In genomic region chr5:36529698-36530097, GRCm38 (mm10) we compare ENCODE assay signal across 9 mouse cellular contexts. TPM values are rescaled to one million over a fixed set of nuclear protein-coding genes. Genes with fewer than 3 reads are reported as not detected.
DNase-seq lines count a peak whose midpoint lies in the region; ATAC-seq and TF ChIP-seq lines count a peak whose summit lies in the region.
"Had no signal": no experiment of that assay in that cellular context is flagged by ENCODE, and none has a peak within 500 bp of the region (broad histone marks: within the 10 kb centered on the region; RNA-seq: fewer than 3 reads in every experiment).

No protein-coding gene starts in this region.

- peak overlapping the region; percentile 78 for H3K9ac ChIP-seq in kidney, embryonic 15.5 days
- peak overlapping the region; percentile 84 for H3K9ac ChIP-seq in hindbrain, embryonic 12.5 days
- H3K9ac ChIP-seq in midbrain, embryonic 13.5 days (replicated peaks) = peak overlapping the region; percentile 94

- peak overlapping the region; percentile 71 for H3K4me3 ChIP-seq in kidney, embryonic 15.5 days (replicated peaks)
- H3K4me3 ChIP-seq in bone marrow macrophage, adult 2 months (ENCODE audit: insufficient read depth, low read length) = peak overlapping the region; percentile 96
- H3K4me3 ChIP-seq in hindbrain, embryonic 12.5 days = peak overlapping the region; percentile 63
- peak overlapping the region; percentile 79 for H3K4me3 ChIP-seq in midbrain, embryonic 13.5 days (replicated peaks)

- H3K27me3 ChIP-seq in kidney, embryonic 15.5 days = no peaks in the 10 kb centered on the region
- no peaks in the 10 kb centered on the region for H3K27me3 ChIP-seq in hindbrain, embryonic 12.5 days
- no peaks in the 10 kb centered on the region for H3K27me3 ChIP-seq in midbrain, embryonic 13.5 days

- DNase-seq in kidney, adult 11 months = no peak
- DNase-seq in adrenal gland, adult 18-20 months (ENCODE audit: low spot score in 2 of 2) = no peak
- no peak for DNase-seq in frontal cortex, adult 2 months (ENCODE audit: extremely low spot score in 1 of 2, low spot score in 1 of 2)
- no peak for DNase-seq in right cerebral cortex, adult 2 months (ENCODE audit: low spot score in 2 of 2)

- peaks cover 3% of the 10 kb centered on the region; the same call in 1 of the 2 replicates for H3K36me3 ChIP-seq in kidney, embryonic 15.5 days
- H3K36me3 ChIP-seq in hindbrain, embryonic 12.5 days = peaks cover 1% of the 10 kb centered on the region
- H3K36me3 ChIP-seq in midbrain, embryonic 13.5 days = peaks cover 8% of the 10 kb centered on the region; the same call in 1 of the 2 replicates

- no peak for TF ChIP-seq CTCF in bone marrow macrophage, adult 2 months (IDR thresholded peaks at IDR 0.05; ENCODE audit: low read depth, low read length)

- peaks cover 47% of the 10 kb centered on the region for H3K4me1 ChIP-seq in kidney, embryonic 15.5 days
- H3K4me1 ChIP-seq in bone marrow macrophage, adult 2 months (ENCODE audit: control insufficient read depth, insufficient read depth, low read length) = peaks cover 45% of the 10 kb centered on the region
- peaks cover 28% of the 10 kb centered on the region for H3K4me1 ChIP-seq in hindbrain, embryonic 12.5 days
- peaks cover 40% of the 10 kb centered on the region for H3K4me1 ChIP-seq in midbrain, embryonic 13.5 days (replicated peaks)

- no peaks in the 10 kb centered on the region for H3K9me3 ChIP-seq in kidney, embryonic 15.5 days (replicated peaks)
- H3K9me3 ChIP-seq in hindbrain, embryonic 12.5 days (replicated peaks) = no peaks in the 10 kb centered on the region
- H3K9me3 ChIP-seq in midbrain, embryonic 13.5 days = no peaks in the 10 kb centered on the region

- ATAC-seq in kidney, embryonic 15.5 days (replicated peaks; ENCODE audit: low FRiP score) = no peak
- no peak for ATAC-seq in hindbrain, embryonic 12.5 days (ENCODE audit: low FRiP score)
- ATAC-seq in midbrain, embryonic 13.5 days = no peak
- ATAC-seq: activated CD4-positive, CD25-positive, alpha-beta regulatory T cell, adult 4 months had no signal

- peak overlapping the region; percentile 69 for H3K4me2 ChIP-seq in kidney, embryonic 15.5 days
- H3K4me2 ChIP-seq in hindbrain, embryonic 12.5 days (replicated peaks) = peak overlapping the region; percentile 82
- H3K4me2 ChIP-seq in midbrain, embryonic 13.5 days (replicated peaks) = peak overlapping the region; percentile 85

- 5% methylated on average over 5 of the region's 5 CpGs for WGBS in kidney, embryonic 15.5 days
- WGBS in hindbrain, embryonic 12.5 days = 8% methylated on average over 5 of the region's 5 CpGs
- 13% methylated on average over 5 of the region's 5 CpGs for WGBS in midbrain, embryonic 13.5 days

- H3K27ac ChIP-seq in kidney, embryonic 15.5 days = peak overlapping the region; percentile 77
- H3K27ac ChIP-seq in bone marrow macrophage, adult 2 months (ENCODE audit: insufficient read depth, low read depth, low read length) = 0 out of 2 replicates have a peak overlapping the region, but pooled peaks have one; percentile 38
- peak overlapping the region; percentile 75 for H3K27ac ChIP-seq in hindbrain, embryonic 12.5 days
- peak overlapping the region; percentile 85 for H3K27ac ChIP-seq in midbrain, embryonic 13.5 days

- no peak for TF ChIP-seq POLR2A in bone marrow macrophage, adult 2 months (IDR thresholded peaks at IDR 0.05; ENCODE audit: borderline replicate concordance, low read depth, low read length)

RNA-seq across cellular contexts. Expression of gene Ccdc96, which starts 45.3 kb away (rescaled TPM):
- polyA plus RNA-seq in kidney, embryonic 15.5 days (2015; fragmentation: Nextera tagmentation; extraction: Ambion mirVana) = 0.66 and 0.90 TPM in 2 replicates
- not detected in 2 replicates for polyA plus RNA-seq in bone marrow macrophage, adult 2 months (2012; ENCODE audit: insufficient read depth, insufficient read length, missing spikeins)
- polyA plus RNA-seq in hindbrain, embryonic 12.5 days (2016; fragmentation: Nextera tagmentation; extraction: Ambion mirVana) = 4.7 and 5.0 TPM in 2 replicates
- 4.5 and 5.2 TPM in 2 replicates for polyA plus RNA-seq in midbrain, embryonic 13.5 days (2015; fragmentation: Nextera tagmentation; extraction: Ambion mirVana)
- total RNA-seq in adrenal gland, adult 18-20 months (2021) = under 1 TPM; 0.17 to 0.45 TPM
- 1.2 and 1.5 TPM in 2 replicates for polyA plus RNA-seq in frontal cortex, adult 2 months (2012; rRNA removed)
- polyA plus RNA-seq: activated CD4-positive, CD25-positive, alpha-beta regulatory T cell, adult 4 months had no signal

RNA-seq across cellular contexts. Expression of gene Tada2b, which starts 45.6 kb away (rescaled TPM):
- 1.8 and 2.1 TPM in 2 replicates for polyA plus RNA-seq in kidney, embryonic 15.5 days (2015; fragmentation: Nextera tagmentation; extraction: Ambion mirVana)
- polyA plus RNA-seq in bone marrow macrophage, adult 2 months (2012; ENCODE audit: insufficient read depth, insufficient read length, missing spikeins) = 9.5 and 9.9 TPM in 2 replicates
- 2.5 and 2.7 TPM in 2 replicates for polyA plus RNA-seq in hindbrain, embryonic 12.5 days (2016; fragmentation: Nextera tagmentation; extraction: Ambion mirVana)
- 2.9 and 3.0 TPM in 2 replicates for polyA plus RNA-seq in midbrain, embryonic 13.5 days (2015; fragmentation: Nextera tagmentation; extraction: Ambion mirVana)
- 10 to 100 TPM; 35.0 to 39.6 TPM for total RNA-seq in adrenal gland, adult 18-20 months (2021)
- polyA plus RNA-seq in frontal cortex, adult 2 months (2012; rRNA removed) = 17.4 and 18.1 TPM in 2 replicates
